In the genomic region with DNA sequence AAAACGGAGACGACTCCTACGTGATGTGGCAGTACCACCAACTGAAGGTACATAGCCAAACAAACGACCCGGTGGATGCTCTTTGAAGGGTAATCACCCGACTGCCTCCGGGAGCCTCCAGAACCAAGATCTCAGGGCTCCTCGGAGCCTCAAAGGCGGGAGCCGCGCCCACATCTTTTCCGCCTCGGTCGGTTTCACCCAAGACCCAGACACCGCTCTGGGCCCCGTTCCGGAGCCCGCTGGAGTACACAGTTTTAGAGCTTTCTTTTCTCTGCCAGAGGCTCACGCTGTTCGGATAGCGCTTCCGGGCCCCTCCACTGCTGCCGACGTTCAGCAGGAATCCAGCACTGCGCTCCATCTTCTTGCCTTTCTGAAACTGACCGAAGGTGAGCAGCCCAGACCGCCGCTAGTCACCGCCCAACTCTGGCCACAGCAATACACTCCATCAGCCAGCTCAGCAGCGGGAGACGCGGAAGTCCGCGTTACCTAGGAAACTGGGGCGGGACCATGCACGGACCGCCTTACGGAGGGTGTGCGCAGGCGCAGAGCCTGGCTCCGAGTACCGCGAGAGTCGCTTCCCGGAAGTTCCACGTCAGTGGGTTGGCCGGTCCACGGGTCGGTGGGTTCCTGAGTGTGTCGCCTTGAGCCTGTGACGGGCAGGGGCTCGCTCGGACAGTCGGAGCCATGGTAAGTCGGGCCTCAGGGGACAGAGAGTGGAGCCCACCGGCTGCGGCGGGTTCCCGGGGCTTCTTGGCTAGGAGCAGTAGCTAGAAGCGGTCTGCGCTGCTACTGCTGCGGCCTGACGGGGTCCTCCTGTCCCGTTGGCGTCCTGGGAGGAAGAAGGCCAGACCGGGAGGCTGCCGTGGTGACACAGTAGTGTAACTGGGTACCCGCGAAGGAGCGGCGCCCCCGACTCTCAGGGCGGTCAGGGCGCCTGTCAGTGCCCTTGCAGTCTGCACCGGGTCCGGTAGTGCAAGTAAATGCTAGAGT, we compare ENCODE assay signal across 8 mouse cellular contexts. TPM values are rescaled to one million over a fixed set of nuclear protein-coding genes. Genes with fewer than 3 reads are reported as not detected.
DNase-seq lines count a peak whose midpoint lies in the region; ATAC-seq and TF ChIP-seq lines count a peak whose summit lies in the region.

Gene Copb2 (plus strand): TSS at position 585 of the 990 bp plus-strand sequence.

- peak; percentile 79; the same call in 1 of the 2 replicates for TF ChIP-seq POLR2A in bone marrow, adult 2 months (IDR thresholded peaks at IDR 0.05; ENCODE audit: borderline replicate concordance, control insufficient read depth, low read depth, low read length)

- peak within 1 kb of the TSS; percentile 85 for H3K4me2 ChIP-seq in embryonic facial prominence, embryonic 15.5 days (replicated peaks)
- peak within 1 kb of the TSS; percentile 78 for H3K4me2 ChIP-seq in kidney, embryonic 14.5 days (replicated peaks; ENCODE audit: low read depth, low read length)
- H3K4me2 ChIP-seq in limb, embryonic 15.5 days = peak within 1 kb of the TSS; percentile 68

- under 1% methylated on average over 76 of the region's 76 CpGs for WGBS in bone marrow, adult 2 months
- under 1% methylated on average over 76 of the region's 76 CpGs for WGBS in embryonic facial prominence, embryonic 15.5 days
- under 1% methylated on average over 76 of the region's 76 CpGs for WGBS in kidney, embryonic 14.5 days
- under 1% methylated on average over 76 of the region's 76 CpGs for WGBS in limb, embryonic 15.5 days

- ATAC-seq in embryonic facial prominence, embryonic 15.5 days (ENCODE audit: insufficient number of reproducible peaks, low FRiP score, low TSS enrichment, low read depth) = peak; percentile 98
- ATAC-seq in kidney, embryonic 14.5 days (ENCODE audit: low FRiP score, low TSS enrichment) = peak; percentile 99
- ATAC-seq in limb, embryonic 15.5 days (ENCODE audit: insufficient number of reproducible peaks, low FRiP score, low TSS enrichment, low read depth) = peak; percentile 99

- no peaks in the 10 kb centered on the region; the same call in none of the 2 replicates for H3K4me1 ChIP-seq in bone marrow, adult 2 months (ENCODE audit: control insufficient read depth, insufficient read depth, low read length)
- peaks cover 20% of the 10 kb centered on the region for H3K4me1 ChIP-seq in embryonic facial prominence, embryonic 15.5 days
- H3K4me1 ChIP-seq in kidney, embryonic 14.5 days (ENCODE audit: control insufficient read depth, insufficient read depth, low read length) = peaks cover 7% of the 10 kb centered on the region
- H3K4me1 ChIP-seq in limb, embryonic 15.5 days = peaks cover 12% of the 10 kb centered on the region

- no peaks in the 10 kb centered on the region for H3K9me3 ChIP-seq in embryonic facial prominence, embryonic 15.5 days (replicated peaks)
- H3K9me3 ChIP-seq in kidney, embryonic 14.5 days (ENCODE audit: control insufficient read depth, low read length) = no peaks in the 10 kb centered on the region
- no peaks in the 10 kb centered on the region for H3K9me3 ChIP-seq in limb, embryonic 15.5 days

- H3K27ac ChIP-seq in bone marrow, adult 2 months (ENCODE audit: control insufficient read depth, insufficient read depth, low read depth, low read length, poor library complexity) = peak within 1 kb of the TSS; percentile 78
- H3K27ac ChIP-seq in embryonic facial prominence, embryonic 15.5 days (replicated peaks) = peak within 1 kb of the TSS; percentile 90
- H3K27ac ChIP-seq in kidney, embryonic 14.5 days (ENCODE audit: low read depth, low read length) = peak within 1 kb of the TSS; percentile 78
- peak within 1 kb of the TSS; percentile 92 for H3K27ac ChIP-seq in limb, embryonic 15.5 days

- H3K27me3 ChIP-seq in embryonic facial prominence, embryonic 15.5 days = no peaks in the 10 kb centered on the region
- H3K27me3 ChIP-seq in kidney, embryonic 14.5 days (ENCODE audit: control insufficient read depth, insufficient read depth, low read length) = no peaks in the 10 kb centered on the region
- no peaks in the 10 kb centered on the region for H3K27me3 ChIP-seq in limb, embryonic 15.5 days

- no peak for TF ChIP-seq CTCF in bone marrow, adult 2 months (IDR thresholded peaks at IDR 0.05; ENCODE audit: control insufficient read depth, insufficient read depth, low read length)

- H3K4me3 ChIP-seq in bone marrow, adult 2 months (replicated peaks; ENCODE audit: control insufficient read depth, low read depth, low read length) = peak within 1 kb of the TSS; percentile 96
- peak within 1 kb of the TSS; percentile 98 for H3K4me3 ChIP-seq in embryonic facial prominence, embryonic 15.5 days (replicated peaks)
- peak within 1 kb of the TSS; percentile 97 for H3K4me3 ChIP-seq in kidney, embryonic 14.5 days (ENCODE audit: low read length)
- peak within 1 kb of the TSS; percentile 93 for H3K4me3 ChIP-seq in limb, embryonic 15.5 days

- H3K36me3 ChIP-seq in embryonic facial prominence, embryonic 15.5 days = peaks cover 7% of the 10 kb centered on the region
- H3K36me3 ChIP-seq in kidney, embryonic 14.5 days (ENCODE audit: control insufficient read depth, insufficient read depth, low read length) = peaks cover 4% of the 10 kb centered on the region
- H3K36me3 ChIP-seq in limb, embryonic 15.5 days = peaks cover 13% of the 10 kb centered on the region

- peak; percentile 96 for DNase-seq in 416B (ENCODE audit: low read depth)
- DNase-seq in heart, adult 9 months (ENCODE audit: low spot score in 2 of 2) = peak; percentile 96 to 98
- DNase-seq in monocyte, adult 2 months (ENCODE audit: low read depth in 1 of 2, low spot score in 2 of 2) = peak; percentile 94 to 98
- peak; percentile 97 for DNase-seq in spleen, postnatal 36 days (ENCODE audit: low spot score in 2 of 2)

- peak within 1 kb of the TSS; percentile 99 for H3K9ac ChIP-seq in embryonic facial prominence, embryonic 15.5 days
- H3K9ac ChIP-seq in kidney, embryonic 14.5 days (ENCODE audit: low read depth, low read length) = peak within 1 kb of the TSS; percentile 92
- H3K9ac ChIP-seq in limb, embryonic 15.5 days = peak within 1 kb of the TSS; percentile 92

RNA-seq across cellular contexts. Expression of gene Copb2, which starts in this region (rescaled TPM):
- polyA plus RNA-seq in bone marrow, adult 2 months (2011; ENCODE audit: insufficient read depth, insufficient read length, low replicate concordance, missing spikeins) = 28.1 and 49.2 TPM in 2 replicates
- 181 and 182 TPM in 2 replicates for polyA plus RNA-seq in embryonic facial prominence, embryonic 15.5 days (2015; fragmentation: Nextera tagmentation; extraction: Ambion mirVana)
- 95.6 and 183 TPM in 2 replicates for polyA plus RNA-seq in kidney, embryonic 14.5 days (2014; fragmentation: Nextera tagmentation; extraction: Ambion mirVana)
- polyA plus RNA-seq in limb, embryonic 15.5 days (2015; fragmentation: Nextera tagmentation; extraction: Ambion mirVana) = 208 and 209 TPM in 2 replicates

Comparison
In these comparisons a context has a peak if more than half of its experiments do, and no peak if none do; other contexts are left out.
1. Peak in every context shown above with its lines: DNase-seq, ATAC-seq, H3K4me3 ChIP-seq and H3K27ac ChIP-seq.